Mouse (Mus musculus) embryonic facial prominence, embryonic 13.5 days (tissue): Measurements from ENCODE around the gene Gm11115. TPM values are rescaled to one million over a fixed set of nuclear protein-coding genes. Genes with fewer than 3 reads are reported as not detected.

Source experiments
- ATAC-seq: fragments of 200-750 bp; cut with Nextera tagmentation; 2 replicates; pipeline ENCODE4 v1.8.0; 2017; ENCODE audit warnings: low read depth; ENCODE audit not compliant: insufficient number of reproducible peaks, insufficient read depth, low FRiP score, low TSS enrichment
- H3K27ac ChIP-seq: fragments of 300-500 bp; sonication (generic); 2 replicates; pipeline ENCODE4 v1.5.1; 2015; ENCODE audit warnings: moderate library complexity, mild to moderate bottlenecking, inconsistent platforms
- H3K27me3 ChIP-seq: fragments of 300-500 bp; sonication (generic); 2 replicates; pipeline ENCODE4 v1.6.1; 2015; ENCODE audit warnings: mild to moderate bottlenecking, inconsistent platforms
- H3K36me3 ChIP-seq: fragments of 300-500 bp; sonication (generic); 2 replicates; pipeline ENCODE4 v1.6.1; 2015; ENCODE audit warnings: mild to moderate bottlenecking, inconsistent platforms
- H3K4me1 ChIP-seq: fragments of 300-500 bp; sonication (generic); 2 replicates; pipeline ENCODE4 v1.6.1; 2015; ENCODE audit warnings: inconsistent platforms
- H3K4me2 ChIP-seq: fragments of 300-500 bp; sonication (generic); 2 replicates; pipeline ENCODE4 v1.6.1; 2015; ENCODE audit warnings: moderate library complexity, mild to moderate bottlenecking, inconsistent platforms
- H3K4me3 ChIP-seq: fragments of 300-500 bp; sonication (generic); 2 replicates; pipeline ENCODE4 v1.5.1; 2015; ENCODE audit warnings: mild to moderate bottlenecking, inconsistent platforms
- H3K9ac ChIP-seq: fragments of 300-500 bp; sonication (generic); 2 replicates; pipeline ENCODE4 v1.6.1; 2015; ENCODE audit warnings: mild to moderate bottlenecking, inconsistent platforms
- H3K9me3 ChIP-seq: fragments of 300-500 bp; sonication (generic); 2 replicates; pipeline ENCODE4 v1.6.1; 2016; ENCODE audit warnings: inconsistent platforms
- WGBS: fragments of 180-500 bp; shearing (Covaris S2); methylation state at CpG from one replicate; pipeline ENCODE4 v1.1.7; 2015; ENCODE audit warnings: mixed read lengths; 5-methylcytosine and 5-hydroxymethylcytosine counted together
- polyA plus RNA-seq: library from polyadenylated mRNA; unstranded; fragments of >200 nt; fragmentation: Nextera tagmentation; extraction: Ambion mirVana; gene quantifications from 2 replicates; pipeline ENCODE4 v1.2.1, GENCODE M21; 2015

Gene Gm11115
- not detected in 2 replicates for polyA plus RNA-seq

- H3K4me1 ChIP-seq, result no peaks in the 10 kb centered on the region
- no peak for ATAC-seq
- no peak within 1 kb of the TSS for H3K4me2 ChIP-seq
Measured at GRCm38 (mm10) chr5:88153999-88154398, at the start of gene Gm11115. Gene Gm11115 (minus strand): TSS chr5:88154099.

GRCm38 (mm10) chr5:88111430-88111829, 42.5 kb downstream of the Gm11115 start, which contains the start of gene Gm11116:
Gene Gm11116 (minus strand): TSS chr5:88111530.
- WGBS, result 65% methylated on average over 1 of the region's 1 CpGs
- ATAC-seq, result no peak
- Histone ChIP-seq H3K4me1 (no peaks in the 10 kb centered on the region), H3K9ac (no peak within 1 kb of the TSS), H3K9me3 (no peaks in the 10 kb centered on the region), H3K27me3 (no peaks in the 10 kb centered on the region), H3K36me3 (no peaks in the 10 kb centered on the region), H3K27ac (no peak within 1 kb of the TSS), H3K4me3 (no peak within 1 kb of the TSS), H3K4me2 (no peak within 1 kb of the TSS)

More at GRCm38 (mm10) chr5:88153999-88154398, at the start of gene Gm11115:
- Histone ChIP-seq H3K27ac (no peak within 1 kb of the TSS), H3K9ac (no peak within 1 kb of the TSS), H3K4me3 (no peak within 1 kb of the TSS), H3K9me3 (no peaks in the 10 kb centered on the region), H3K27me3 (no peaks in the 10 kb centered on the region), H3K36me3 (no peaks in the 10 kb centered on the region)

Other genes with a start within 250 kb of the Gm11115 start
- not detected in 2 replicates for gene Csn3, start 228.5 kb downstream of the Gm11115 start, polyA plus RNA-seq
- gene 2310003L06Rik, start 184.6 kb downstream of the Gm11115 start, polyA plus RNA-seq, result 0.17 TPM in 1 of 2 replicates, not detected in the other
- gene Gm28434, start 184.6 kb downstream of the Gm11115 start, polyA plus RNA-seq, result not detected in 2 replicates
- gene Cabs1, start 174.7 kb downstream of the Gm11115 start, polyA plus RNA-seq, result not detected in 2 replicates
- gene Smr3a, start 151.6 kb downstream of the Gm11115 start, polyA plus RNA-seq, result not detected in 2 replicates
- not detected in 2 replicates for gene Smr2, start 67.5 kb downstream of the Gm11115 start, polyA plus RNA-seq
- gene Gm11116, start 42.6 kb downstream of the Gm11115 start, polyA plus RNA-seq, result not detected in 2 replicates
- not detected in 2 replicates for gene Gm7714, start 114.8 kb upstream of the Gm11115 start, polyA plus RNA-seq
- gene Prol1, start 163.2 kb upstream of the Gm11115 start, polyA plus RNA-seq, result not detected in 2 replicates
- gene Amtn, start 222.0 kb upstream of the Gm11115 start, polyA plus RNA-seq, result not detected in 2 replicates